Mouse (Mus musculus) kidney, embryonic 14.5 days (tissue): ENCODE measurements around the gene Zfp944. TPM values are rescaled to one million over a fixed set of nuclear protein-coding genes. Genes with fewer than 3 reads are reported as not detected.
"Not testable (repeated sequence)": the region's sequence is repeated elsewhere in the genome, so short reads cannot be mapped to it uniquely, and the experiment has no call there.

Experiments used
- ATAC-seq: fragments of 200-750 bp; cut with Nextera tagmentation; 2 replicates; pipeline ENCODE4 v1.8.0; 2017; ENCODE audit warnings: moderate number of reproducible peaks, mild to moderate bottlenecking, moderate TSS enrichment, moderate library complexity; ENCODE audit not compliant: low FRiP score, low TSS enrichment
- H3K27ac ChIP-seq: fragments of 300-500 bp; sonication (generic); 2 replicates; pipeline ENCODE4 v1.5.1; 2014; ENCODE audit warnings: low read depth, mild to moderate bottlenecking, low read length, moderate library complexity, mixed read lengths
- H3K27me3 ChIP-seq: fragments of 300-500 bp; sonication (generic); 2 replicates; pipeline ENCODE4 v1.6.1; 2014; ENCODE audit warnings: mild to moderate bottlenecking, low read length; ENCODE audit not compliant: control insufficient read depth, insufficient read depth
- H3K36me3 ChIP-seq: fragments of 300-500 bp; sonication (generic); 2 replicates; pipeline ENCODE4 v1.6.1; 2014; ENCODE audit warnings: low read length, mixed read lengths; ENCODE audit not compliant: control insufficient read depth, insufficient read depth
- H3K4me1 ChIP-seq: fragments of 300-500 bp; sonication (generic); 2 replicates; pipeline ENCODE4 v1.6.1; 2014; ENCODE audit warnings: low read length, mixed read lengths; ENCODE audit not compliant: control insufficient read depth, insufficient read depth
- H3K4me2 ChIP-seq: fragments of 300-500 bp; sonication (generic); replicated peaks from 2 replicates; pipeline ENCODE4 v1.6.1; 2014; ENCODE audit warnings: low read depth, mild to moderate bottlenecking, low read length
- H3K4me3 ChIP-seq: fragments of 300-500 bp; sonication (generic); 2 replicates; pipeline ENCODE4 v1.5.1; 2014; ENCODE audit warnings: mild to moderate bottlenecking, low read length
- H3K9ac ChIP-seq: fragments of 300-500 bp; sonication (generic); 2 replicates; pipeline ENCODE4 v1.6.1; 2014; ENCODE audit warnings: low read depth, mild to moderate bottlenecking, low read length, moderate library complexity
- H3K9me3 ChIP-seq: fragments of 300-500 bp; sonication (generic); 2 replicates; pipeline ENCODE4 v1.6.1; 2016; ENCODE audit warnings: low read length; ENCODE audit not compliant: control insufficient read depth
- WGBS: fragments of 180-500 bp; shearing (Covaris S2); extraction: QIAGEN DNeasy Blood & Tissue Kit; methylation state at CpG from one replicate; pipeline ENCODE4 v1.1.7; 2014; 5-methylcytosine and 5-hydroxymethylcytosine counted together
- polyA plus RNA-seq: library from polyadenylated mRNA; unstranded; fragments of >200 nt; fragmentation: Nextera tagmentation; extraction: Ambion mirVana; gene quantifications from 2 replicates; pipeline ENCODE4 v1.2.1, GENCODE M21; 2014

The Zfp944 gene
- 12.8 and 15.8 TPM in 2 replicates for polyA plus RNA-seq

DNA sequence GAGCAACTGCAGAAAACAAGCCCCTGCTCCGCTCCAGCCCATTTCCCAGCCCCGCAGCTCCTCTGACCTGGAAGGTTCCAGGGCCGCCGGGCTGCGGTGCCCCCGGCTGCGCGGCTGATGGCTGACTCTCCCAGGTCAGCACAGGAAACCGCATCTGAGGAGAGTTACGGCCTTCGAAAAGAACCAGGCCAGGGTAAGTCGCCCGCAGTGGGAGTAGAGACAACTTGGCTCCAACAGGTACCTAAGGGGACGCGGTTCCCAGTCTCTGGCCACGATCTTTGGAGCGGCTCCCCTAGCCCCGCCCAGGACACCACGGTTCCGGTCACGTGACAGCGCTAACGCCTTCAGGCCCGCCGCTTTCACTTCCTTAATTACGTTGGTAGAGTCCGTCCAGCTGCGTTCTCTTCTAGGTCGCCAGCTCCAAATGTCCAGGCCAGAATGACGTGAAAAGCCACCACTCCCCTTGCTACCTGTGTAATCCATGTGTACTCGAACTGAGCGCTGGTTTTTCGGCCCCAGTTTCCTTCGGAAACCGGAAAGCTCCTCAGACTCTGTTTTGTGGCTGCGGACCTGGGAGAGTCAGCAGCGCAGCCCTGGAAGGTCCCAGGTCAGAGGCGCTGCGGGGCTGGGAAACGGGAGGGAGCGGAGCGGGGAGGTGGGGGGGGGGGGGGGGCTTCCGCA is at the start of gene Zfp944, which contains the start of gene Zfp758:
Gene Zfp944 (minus strand): TSS at position 300 of the 681 bp plus-strand sequence.
Gene Zfp758 (plus strand): TSS at position 353 of the 681 bp plus-strand sequence.
- H3K36me3 ChIP-seq, H3K4me1 ChIP-seq, H3K27me3 ChIP-seq, H3K9me3 ChIP-seq: not testable (repeated sequence)
- Histone ChIP-seq H3K9ac (peak within 1 kb of the TSS; percentile 64), H3K4me2 (peak within 1 kb of the TSS; percentile 47), H3K27ac (peak within 1 kb of the TSS; percentile 74), H3K4me3 (peak within 1 kb of the TSS; percentile 58)
- ATAC-seq, result peak; percentile 99
- under 1% methylated on average over 29 of the region's 43 CpGs for WGBS

DNA sequence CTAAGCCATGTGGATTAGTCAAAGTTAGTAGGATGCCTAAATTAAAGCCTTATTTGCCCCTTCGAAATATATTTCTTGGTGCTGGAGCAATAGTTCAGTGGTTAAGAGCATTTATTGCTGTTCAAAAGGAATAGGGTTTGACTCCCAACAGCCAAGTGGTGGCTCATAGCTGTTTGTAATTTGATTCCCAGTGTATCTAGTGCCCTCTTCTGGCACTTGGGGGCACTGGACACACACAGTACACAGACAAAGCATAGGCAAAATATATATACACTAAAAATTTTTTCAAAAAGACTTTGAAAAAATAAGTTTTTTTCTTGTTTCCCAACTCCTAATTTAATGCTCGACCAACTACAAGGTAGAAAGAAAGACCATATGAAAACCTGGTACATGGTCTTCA is 49.6 kb upstream of the Zfp944 start:
- Histone ChIP-seq H3K4me1 (no peaks in the 10 kb centered on the region), H3K36me3 (no peaks in the 10 kb centered on the region), H3K27me3 (no peaks in the 10 kb centered on the region), H3K4me3 (no peak overlapping the region), H3K27ac (no peak overlapping the region), H3K9ac (no peak overlapping the region), H3K9me3 (no peaks in the 10 kb centered on the region), H3K4me2 (no peak overlapping the region)
- whole genome bisulfite sequencing, result 77% methylated on average over 2 of the region's 2 CpGs
- ATAC-seq, result no peak

DNA sequence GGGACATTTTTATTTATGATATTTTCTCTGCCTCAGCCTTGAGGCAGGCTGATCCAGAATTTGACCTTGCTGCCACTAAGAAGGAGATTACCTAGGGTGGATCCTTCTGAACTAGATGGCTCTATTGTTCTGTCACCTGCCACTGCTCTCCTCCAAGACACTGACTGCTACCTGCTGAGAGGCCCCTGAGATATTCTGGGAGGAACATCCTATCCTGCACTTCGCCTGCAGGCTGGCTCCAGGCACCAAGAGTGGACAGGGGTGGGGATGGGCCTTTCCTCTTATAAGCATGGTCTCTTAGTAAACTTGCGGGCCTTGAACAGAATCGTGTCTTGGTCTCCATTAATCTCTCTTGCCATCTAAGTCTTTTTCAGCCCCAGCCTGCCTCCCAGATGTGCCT is 2.7 kb upstream of the Zfp944 start:
- Histone ChIP-seq H3K9me3 (peaks cover 9% of the 10 kb centered on the region; the same call in 1 of the 2 replicates), H3K27ac (no peak overlapping the region), H3K9ac (no peak overlapping the region), H3K4me1 (no peaks in the 10 kb centered on the region), H3K27me3 (no peaks in the 10 kb centered on the region), H3K4me3 (no peak overlapping the region), H3K36me3 (no peaks in the 10 kb centered on the region), H3K4me2 (no peak overlapping the region)
- ATAC-seq, result no peak
- WGBS, result 96% methylated on average over 3 of the region's 3 CpGs

GRCm38 (mm10) chr17:22360572-22360971 is 628 bp downstream of the Zfp944 start:
- Histone ChIP-seq H3K4me2 (peak overlapping the region; percentile 47), H3K4me3 (peak overlapping the region; percentile 58), H3K4me1 (no peaks in the 10 kb centered on the region), H3K9me3 (peaks cover 9% of the 10 kb centered on the region; the same call in 1 of the 2 replicates), H3K36me3 (peaks cover 2% of the 10 kb centered on the region; the same call in 1 of the 2 replicates), H3K9ac (peak overlapping the region; percentile 60), H3K27me3 (no peaks in the 10 kb centered on the region), H3K27ac (no peak overlapping the region)
- WGBS, result 32% methylated on average over 5 of the region's 5 CpGs
- ATAC-seq, result peak; percentile 5; the same call in 1 of the 2 replicates

GRCm38 (mm10) chr17:22352794-22353193 is 8.4 kb downstream of the Zfp944 start:
- H3K36me3 ChIP-seq, result peaks cover 2% of the 10 kb centered on the region; the same call in 1 of the 2 replicates
- no peak; the same call in 1 of the 2 replicates for ATAC-seq
- no peak overlapping the region for H3K4me3 ChIP-seq

DNA sequence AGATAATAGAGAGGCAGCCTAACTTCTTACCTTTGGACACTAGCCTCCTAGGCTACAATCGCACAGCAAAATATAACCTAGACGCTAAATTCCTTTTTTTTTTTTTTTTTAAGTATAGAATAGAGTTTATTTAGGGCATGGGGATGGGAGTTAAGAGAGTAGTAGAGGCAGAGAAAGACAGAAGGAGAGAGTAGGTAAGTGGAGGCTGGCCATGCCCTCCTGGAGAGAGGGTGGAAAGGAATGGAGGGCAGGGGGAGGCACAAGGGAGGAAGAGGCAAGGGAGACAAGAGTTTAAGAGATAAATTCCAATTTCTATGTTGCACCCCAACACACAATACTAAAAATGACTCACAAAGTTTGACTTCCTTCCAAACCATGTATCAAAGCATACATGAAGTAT is 46.0 kb downstream of the Zfp944 start:
- not testable (repeated sequence) for ATAC-seq, H3K4me1 ChIP-seq, H3K36me3 ChIP-seq, H3K27ac ChIP-seq, H3K27me3 ChIP-seq, H3K9me3 ChIP-seq
- Histone ChIP-seq H3K4me2 (peak overlapping the region; percentile 36), H3K4me3 (peak overlapping the region; percentile 59), H3K9ac (peak overlapping the region; percentile 34; the same call in 1 of the 2 replicates)
- WGBS, result 9% methylated on average over 2 of the region's 2 CpGs

More at GRCm38 (mm10) chr17:22352794-22353193, 8.4 kb downstream of the Zfp944 start:
- Histone ChIP-seq H3K4me2 (no peak overlapping the region), H3K9ac (no peak overlapping the region), H3K9me3 (no peaks in the 10 kb centered on the region), H3K27ac (no peak overlapping the region), H3K4me1 (no peaks in the 10 kb centered on the region), H3K27me3 (no peaks in the 10 kb centered on the region)

- H3K27me3 ChIP-seq, H3K36me3 ChIP-seq, H3K27ac ChIP-seq, H3K4me1 ChIP-seq, H3K9me3 ChIP-seq: not testable (repeated sequence)
- Histone ChIP-seq H3K9ac (peak within 1 kb of the TSS; percentile 65; the same call in 1 of the 2 replicates), H3K4me2 (peak within 1 kb of the TSS; percentile 41), H3K4me3 (peak within 1 kb of the TSS; percentile 59)
- WGBS, result 0% methylated on average over 20 of the region's 20 CpGs
- peak; percentile 100 for ATAC-seq
Observed at GRCm38 (mm10) chr17:22314730-22315226, 46.4 kb downstream of the Zfp944 start, which contains the start of gene CT030661.1. TSS of gene CT030661.1 (minus strand) at chr17:22314837.

GRCm38 (mm10) chr17:22314219-22314618 is 47.0 kb downstream of the Zfp944 start:
- not testable (repeated sequence) for H3K36me3 ChIP-seq, H3K4me1 ChIP-seq, H3K27ac ChIP-seq, H3K9me3 ChIP-seq, H3K27me3 ChIP-seq
- peak; percentile 81 for ATAC-seq
- Histone ChIP-seq H3K4me3 (peak overlapping the region; percentile 59), H3K9ac (peak overlapping the region; percentile 65; the same call in 1 of the 2 replicates), H3K4me2 (peak overlapping the region; percentile 41)
- 2% methylated on average over 3 of the region's 3 CpGs for WGBS
